Mouse (Mus musculus) bone marrow, adult 2 months (tissue): ENCODE measurements around the gene Pgam2. TPM values are rescaled to one million over a fixed set of nuclear protein-coding genes. Genes with fewer than 3 reads are reported as not detected.

Source experiments
- H3K27ac ChIP-seq: fragments of 200-500 bp; 2 replicates; pipeline ENCODE4 v1.5.1; 2012; ENCODE audit warnings: low read depth, mild to moderate bottlenecking, control low read depth, inconsistent platforms, low read length; ENCODE audit not compliant: control insufficient read depth, poor library complexity, insufficient read depth
- H3K4me1 ChIP-seq: fragments of 200-500 bp; 2 replicates; pipeline ENCODE4 v1.6.1; 2011; ENCODE audit warnings: low read length; ENCODE audit not compliant: control insufficient read depth, insufficient read depth
- H3K4me3 ChIP-seq: fragments of 200-500 bp; replicated peaks from 2 replicates; pipeline ENCODE3; 2011; ENCODE audit warnings: mild to moderate bottlenecking, low read depth, low read length, control low read depth; ENCODE audit not compliant: control insufficient read depth
- CTCF ChIP-seq: fragments of 200-500 bp; IDR thresholded peaks from 2 replicates; pipeline ENCODE4 v1.5.1; 2011; ENCODE audit warnings: low read length, control low read depth; ENCODE audit not compliant: control insufficient read depth, insufficient read depth
- POLR2A ChIP-seq: fragments of 200-500 bp; IDR thresholded peaks from 2 replicates; pipeline ENCODE4 v1.6.1; 2011; ENCODE audit warnings: low read depth, mild to moderate bottlenecking, control low read depth, low read length, borderline replicate concordance; ENCODE audit not compliant: control insufficient read depth
- WGBS: fragments of 180-500 bp; shearing (Covaris S2); methylation state at CpG from one replicate; pipeline ENCODE4 v1.1.7; 2018; 5-methylcytosine and 5-hydroxymethylcytosine counted together
- polyA plus RNA-seq: library from polyadenylated mRNA; stranded (reverse); fragments of >200 nt; gene quantifications from 2 replicates; pipeline ENCODE4 v1.2.4, GENCODE M21; 2011; ENCODE audit warnings: low replicate concordance; ENCODE audit not compliant: missing spikeins, insufficient read depth, insufficient read length

The Pgam2 gene
- polyA plus RNA-seq, 1 experiment = 8.6 TPM

DNA sequence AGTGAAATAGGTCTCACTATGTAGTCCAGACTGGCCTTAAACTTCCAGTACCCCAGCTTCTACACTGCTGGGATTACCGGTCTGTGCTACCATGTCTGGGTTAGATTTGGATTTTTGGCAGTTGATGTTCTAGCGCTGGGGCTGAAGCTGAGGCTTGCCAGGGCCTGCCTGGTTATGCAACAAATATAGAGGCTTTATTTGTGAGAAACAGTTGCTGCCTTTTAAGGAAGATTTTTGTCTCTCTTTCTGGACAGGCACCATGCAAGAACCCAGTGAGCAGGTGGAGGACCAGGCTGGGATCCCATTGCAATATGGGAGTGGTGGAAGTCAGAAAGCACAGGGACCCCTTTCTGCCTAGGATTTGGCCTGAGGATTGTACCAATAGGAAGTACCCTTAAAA is 38.2 kb upstream of the Pgam2 start:
- Histone ChIP-seq H3K4me3 (no peak overlapping the region), H3K4me1 (no peaks in the 10 kb centered on the region; the same call in none of the 2 replicates), H3K27ac (no peak overlapping the region)
- 92% methylated on average over 2 of the region's 2 CpGs for WGBS
- TF ChIP-seq CTCF (no peak), POLR2A (no peak)

DNA sequence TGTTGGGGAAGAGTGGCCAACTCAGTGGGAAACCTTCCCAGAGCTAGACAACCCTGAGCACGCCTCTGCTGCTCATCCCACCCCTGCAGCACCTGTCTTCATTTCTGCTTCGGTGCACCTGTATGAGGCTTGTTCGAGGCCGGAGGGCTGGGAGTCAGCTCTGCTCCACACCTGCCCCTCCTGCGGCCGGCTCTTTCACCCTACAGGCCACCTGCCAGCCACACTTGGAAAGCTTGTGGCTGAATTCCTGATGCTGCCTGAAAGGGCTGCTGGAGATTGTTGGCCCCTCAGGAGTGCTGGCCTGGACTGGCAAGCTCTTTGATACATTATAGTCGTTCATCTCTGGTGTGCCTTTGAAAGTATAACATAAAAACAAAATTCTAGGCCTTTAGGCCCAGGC is 36.8 kb upstream of the Pgam2 start:
- 93% methylated on average over 7 of the region's 7 CpGs for WGBS
- Histone ChIP-seq H3K27ac (no peak overlapping the region), H3K4me1 (peaks cover 2% of the 10 kb centered on the region; the same call in 1 of the 2 replicates), H3K4me3 (no peak overlapping the region)
- no peak for TF ChIP-seq CTCF
- no peak for TF ChIP-seq POLR2A

DNA sequence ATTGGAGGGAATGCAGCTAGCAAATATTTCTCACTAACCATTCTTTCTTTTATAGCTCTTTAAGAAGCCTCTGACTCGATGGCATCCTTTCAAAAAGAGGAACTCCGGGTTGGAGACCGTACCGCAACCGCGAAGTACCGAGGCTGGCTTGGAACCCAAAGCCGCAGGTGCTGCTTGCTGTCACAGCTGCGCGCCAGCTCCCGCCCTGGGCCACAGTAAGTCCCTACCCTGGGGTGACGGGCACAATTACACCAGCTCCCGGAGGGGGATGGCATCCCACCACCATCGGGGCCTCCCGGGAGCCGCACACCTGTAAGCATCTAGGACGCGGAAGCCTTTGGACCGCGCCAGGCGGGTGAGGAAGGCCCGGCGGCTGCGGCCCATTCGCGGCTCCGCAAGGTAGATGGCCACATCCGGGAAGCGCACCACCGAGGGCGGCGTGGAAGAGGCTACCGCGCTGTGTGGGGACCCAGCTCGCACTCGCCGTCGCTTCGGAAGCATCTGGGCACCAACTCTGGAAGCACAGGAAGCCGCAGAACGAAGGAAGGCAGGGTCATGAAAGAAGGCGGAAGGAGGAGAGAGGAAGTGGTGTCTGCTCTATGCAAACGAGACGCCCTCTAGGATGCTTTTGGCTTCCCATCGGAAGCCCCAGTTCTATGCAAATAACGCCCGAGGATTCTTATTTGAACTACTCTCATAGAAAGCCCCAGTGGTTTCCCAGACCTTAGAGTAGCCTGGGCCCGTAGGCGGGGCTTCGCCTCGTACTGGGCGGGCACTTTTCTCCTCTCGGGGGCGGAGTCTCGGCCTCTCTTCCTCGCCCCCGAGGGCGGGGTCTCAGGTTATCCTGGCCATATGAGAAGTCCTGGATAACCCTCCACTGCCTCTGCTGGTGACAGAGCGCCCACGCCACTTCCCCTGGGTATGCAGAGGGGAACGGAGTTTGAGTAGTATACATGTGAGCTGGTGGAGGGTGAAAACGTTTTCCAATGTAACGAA is 34.0 kb upstream of the Pgam2 start, which contains the start of gene Polm:
Gene Polm, minus strand, starts transcription at position 766 of the 996 bp plus-strand sequence.
- peaks cover 5% of the 10 kb centered on the region for H3K4me1 ChIP-seq
- H3K4me3 ChIP-seq = peak within 1 kb of the TSS; percentile 96
- WGBS = under 1% methylated on average over 63 of the region's 63 CpGs
- TF ChIP-seq POLR2A (peak; percentile 65; the same call in 1 of the 2 replicates), CTCF (peak; percentile 66)
- H3K27ac ChIP-seq = peak within 1 kb of the TSS; percentile 97

GRCm38 (mm10) chr11:5836126-5836525 is 32.6 kb upstream of the Pgam2 start:
- Histone ChIP-seq H3K4me3 (no peak overlapping the region), H3K4me1 (peaks cover 5% of the 10 kb centered on the region), H3K27ac (peak overlapping the region; percentile 64)
- no peak for TF ChIP-seq POLR2A
- TF ChIP-seq CTCF = no peak
- 48% methylated on average over 1 of the region's 1 CpGs for WGBS

- Histone ChIP-seq H3K4me3 (no peak overlapping the region), H3K27ac (peak overlapping the region; percentile 54), H3K4me1 (peaks cover 5% of the 10 kb centered on the region)
- WGBS = 83% methylated on average over 7 of the region's 7 CpGs
- TF ChIP-seq POLR2A = no peak
- no peak for TF ChIP-seq CTCF
Measured at GRCm38 (mm10) chr11:5835057-5835456, 31.5 kb upstream of the Pgam2 start.

DNA sequence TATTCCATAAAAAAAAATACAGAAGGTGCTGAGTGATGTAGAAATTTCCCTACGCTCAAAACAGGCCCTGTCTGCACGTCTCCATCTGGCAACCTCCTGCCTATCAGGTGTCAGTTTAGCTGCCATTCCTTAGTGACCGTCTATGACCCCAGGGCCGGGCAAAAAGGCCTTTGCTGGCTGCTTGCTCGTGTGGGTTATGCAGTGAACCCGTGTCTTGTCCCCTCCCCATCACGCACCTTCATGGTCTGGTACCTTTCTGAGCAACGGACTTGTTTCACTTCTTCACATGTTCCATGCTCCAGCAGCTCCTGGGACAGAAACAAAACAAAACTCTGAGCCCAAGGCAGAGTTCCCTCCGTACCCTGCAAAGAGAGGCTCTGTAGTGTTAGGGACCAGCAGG is 31.0 kb upstream of the Pgam2 start:
- Histone ChIP-seq H3K4me3 (no peak overlapping the region), H3K27ac (no peak overlapping the region), H3K4me1 (peaks cover 8% of the 10 kb centered on the region)
- no peak for TF ChIP-seq CTCF
- TF ChIP-seq POLR2A = no peak
- WGBS = 81% methylated on average over 9 of the region's 9 CpGs

- Histone ChIP-seq H3K27ac (peak overlapping the region; percentile 5; the same call in 1 of the 2 replicates), H3K4me3 (no peak overlapping the region), H3K4me1 (peaks cover 7% of the 10 kb centered on the region)
- TF ChIP-seq CTCF (no peak), POLR2A (no peak)
- WGBS = 20% methylated on average over 12 of the region's 12 CpGs
Measured at GRCm38 (mm10) chr11:5829327-5829726, 25.8 kb upstream of the Pgam2 start.

GRCm38 (mm10) chr11:5828509-5829191 is 25.1 kb upstream of the Pgam2 start:
- H3K4me3 ChIP-seq = no peak overlapping the region
- TF ChIP-seq POLR2A (no peak), CTCF (no peak)
- no peak overlapping the region for H3K27ac ChIP-seq
- peaks cover 4% of the 10 kb centered on the region for H3K4me1 ChIP-seq
- 61% methylated on average over 11 of the region's 11 CpGs for WGBS
